Mouse (Mus musculus): ENCODE results near the gene Mttp. TPM values are rescaled to one million over a fixed set of nuclear protein-coding genes. Genes with fewer than 3 reads are reported as not detected.
A peak's percentile ranks its signal among the peaks of the same experiment; 100 is the strongest.

Gene Mttp
- polyA plus RNA-seq, 1 experiment from 2014 or later: 6.3 TPM

DNA sequence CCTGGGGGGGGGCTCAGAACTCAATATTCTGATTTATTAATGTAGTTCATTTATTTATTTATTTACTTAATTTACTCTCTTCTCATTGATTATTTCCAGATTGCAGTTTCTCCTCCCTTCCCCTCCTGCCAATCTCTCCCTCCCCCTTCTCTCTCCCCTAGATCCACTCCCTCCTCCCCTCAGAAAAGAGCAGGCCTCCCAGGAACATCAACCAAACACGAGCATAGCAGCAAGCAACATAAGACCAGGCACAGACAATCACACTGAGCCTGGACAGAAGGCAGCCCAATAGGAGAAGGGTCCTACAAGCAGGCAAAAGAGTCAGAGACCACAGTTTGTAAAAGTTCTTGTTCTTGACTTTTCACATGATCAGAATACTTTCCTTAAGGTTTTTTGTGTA lies 73.8 kb downstream of the Mttp start:
- peaks cover 25% of the 10 kb centered on the region for H3K4me1 ChIP-seq (ENCODE audit: control insufficient read depth, insufficient read depth, low read length)
- no peak overlapping the region for H3K27ac ChIP-seq (replicated peaks; ENCODE audit: low read depth, low read length)
- no peak overlapping the region for H3K4me3 ChIP-seq (ENCODE audit: low read depth, low read length)
- no peaks in the 10 kb centered on the region for H3K9me3 ChIP-seq (ENCODE audit: control insufficient read depth, low read length)
- no peak overlapping the region for H3K9ac ChIP-seq (ENCODE audit: low read depth, low read length)
- 0 out of 2 replicates have a peak overlapping the region, but pooled peaks have one; percentile 15 for H3K4me2 ChIP-seq (ENCODE audit: low read depth, low read length)
- no peaks in the 10 kb centered on the region for H3K36me3 ChIP-seq (ENCODE audit: control insufficient read depth, insufficient read depth, low read length)
- WGBS: 0% methylated on average over 1 of the region's 1 CpGs
- H3K27me3 ChIP-seq (replicated peaks; ENCODE audit: control insufficient read depth, insufficient read depth, low read length): no peaks in the 10 kb centered on the region
- DNase-seq (ENCODE audit: low spot score) (peak; percentile 30), ATAC-seq (ENCODE audit: low read depth) (no peak)

DNA sequence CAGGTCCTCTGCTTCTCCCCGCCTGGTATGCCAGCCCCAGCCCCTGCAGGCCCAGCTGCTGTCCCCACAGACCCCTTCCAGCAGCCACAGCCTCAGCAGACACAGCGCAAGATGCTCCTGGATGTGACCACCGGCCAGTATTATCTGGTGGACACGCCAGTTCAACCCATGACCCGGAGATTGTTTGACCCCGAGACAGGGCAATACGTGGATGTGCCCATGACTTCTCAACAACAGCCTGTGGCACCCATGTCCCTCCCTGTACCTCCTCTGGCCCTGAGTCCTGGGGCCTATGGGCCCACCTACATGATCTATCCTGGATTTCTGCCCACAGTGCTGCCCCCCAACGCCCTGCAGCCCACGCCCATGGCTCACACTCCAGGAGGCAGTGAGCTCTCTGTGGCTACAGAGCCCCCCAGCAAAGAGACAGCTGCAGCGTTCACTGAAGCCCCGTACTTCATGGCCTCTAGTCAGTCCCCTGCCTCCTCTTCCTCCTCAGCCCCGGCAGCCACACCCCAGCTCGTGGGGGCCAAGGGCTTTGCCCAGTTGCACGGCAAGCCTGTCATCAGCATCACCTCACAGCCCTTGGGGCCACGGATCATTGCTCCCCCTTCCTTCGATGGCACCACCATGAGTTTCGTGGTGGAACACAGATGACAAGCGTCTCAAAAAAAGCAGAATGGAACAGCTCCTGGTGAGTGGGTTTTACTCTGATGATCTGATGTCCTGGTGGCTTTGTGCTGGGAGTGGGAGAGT lies 74.8 kb downstream of the Mttp start:
- 72% methylated on average over 16 of the region's 18 CpGs for WGBS
- no peaks in the 10 kb centered on the region for H3K27me3 ChIP-seq (replicated peaks; ENCODE audit: control insufficient read depth, insufficient read depth, low read length)
- H3K36me3 ChIP-seq (ENCODE audit: control insufficient read depth, insufficient read depth, low read length): no peaks in the 10 kb centered on the region
- DNase-seq (ENCODE audit: low spot score) (no peak), ATAC-seq (ENCODE audit: low read depth) (no peak)
- H3K4me2 ChIP-seq (ENCODE audit: low read depth, low read length): peak overlapping the region; percentile 15; the same call in 1 of the 2 replicates
- H3K9ac ChIP-seq (ENCODE audit: low read depth, low read length): peak overlapping the region; percentile 25; the same call in 1 of the 2 replicates
- H3K27ac ChIP-seq (replicated peaks; ENCODE audit: low read depth, low read length): no peak overlapping the region; the same call in 1 of the 2 replicates
- peaks cover 27% of the 10 kb centered on the region for H3K4me1 ChIP-seq (ENCODE audit: control insufficient read depth, insufficient read depth, low read length)
- H3K4me3 ChIP-seq (ENCODE audit: low read depth, low read length): no peak overlapping the region
- H3K9me3 ChIP-seq (ENCODE audit: control insufficient read depth, low read length): no peaks in the 10 kb centered on the region

- Histone ChIP-seq H3K4me2 (ENCODE audit: low read depth, low read length) (no peak overlapping the region), H3K4me1 (ENCODE audit: control insufficient read depth, insufficient read depth, low read length) (peaks cover 43% of the 10 kb centered on the region)
- WGBS: 88% methylated on average over 12 of the region's 12 CpGs
Measured at GRCm38 (mm10) chr3:138068103-138068502, 76.7 kb downstream of the Mttp start.

GRCm38 (mm10) chr3:138067288-138067687 lies 77.5 kb downstream of the Mttp start, which contains the start of gene Gm5105:
Gene Gm5105 (minus strand): TSS chr3:138067388.
- Histone ChIP-seq H3K4me1 (ENCODE audit: control insufficient read depth, insufficient read depth, low read length) (peaks cover 43% of the 10 kb centered on the region), H3K9ac (ENCODE audit: low read depth, low read length) (no peak within 1 kb of the TSS), H3K27me3 (replicated peaks; ENCODE audit: control insufficient read depth, insufficient read depth, low read length) (no peaks in the 10 kb centered on the region), H3K4me2 (ENCODE audit: low read depth, low read length) (peak within 1 kb of the TSS; percentile 12; the same call in 1 of the 2 replicates), H3K4me3 (ENCODE audit: low read depth, low read length) (no peak within 1 kb of the TSS), H3K36me3 (ENCODE audit: control insufficient read depth, insufficient read depth, low read length) (no peaks in the 10 kb centered on the region), H3K27ac (replicated peaks; ENCODE audit: low read depth, low read length) (peak within 1 kb of the TSS; percentile 28; the same call in 1 of the 2 replicates), H3K9me3 (ENCODE audit: control insufficient read depth, low read length) (no peaks in the 10 kb centered on the region)
- ATAC-seq (ENCODE audit: low read depth) (no peak), DNase-seq (ENCODE audit: low spot score) (no peak)
- 91% methylated on average over 12 of the region's 12 CpGs for WGBS

More at GRCm38 (mm10) chr3:138068103-138068502, 76.7 kb downstream of the Mttp start:
- ATAC-seq (ENCODE audit: low read depth) (no peak), DNase-seq (ENCODE audit: low spot score) (no peak)
- no peak overlapping the region for H3K9ac ChIP-seq (ENCODE audit: low read depth, low read length)
- no peak overlapping the region for H3K27ac ChIP-seq (replicated peaks; ENCODE audit: low read depth, low read length)
- no peaks in the 10 kb centered on the region for H3K27me3 ChIP-seq (replicated peaks; ENCODE audit: control insufficient read depth, insufficient read depth, low read length)
- no peak overlapping the region for H3K4me3 ChIP-seq (ENCODE audit: low read depth, low read length)
- H3K9me3 ChIP-seq (ENCODE audit: control insufficient read depth, low read length): no peaks in the 10 kb centered on the region
- H3K36me3 ChIP-seq (ENCODE audit: control insufficient read depth, insufficient read depth, low read length): no peaks in the 10 kb centered on the region

- ATAC-seq (ENCODE audit: low read depth): peak; percentile 36; the same call in 1 of the 2 replicates
- Histone ChIP-seq H3K4me2 (ENCODE audit: low read depth, low read length) (peak overlapping the region; percentile 12; the same call in 1 of the 2 replicates), H3K4me1 (ENCODE audit: control insufficient read depth, insufficient read depth, low read length) (peaks cover 39% of the 10 kb centered on the region), H3K4me3 (ENCODE audit: low read depth, low read length) (no peak overlapping the region), H3K36me3 (ENCODE audit: control insufficient read depth, insufficient read depth, low read length) (no peaks in the 10 kb centered on the region), H3K9me3 (ENCODE audit: control insufficient read depth, low read length) (no peaks in the 10 kb centered on the region), H3K27ac (replicated peaks; ENCODE audit: low read depth, low read length) (peak overlapping the region; percentile 28; the same call in 1 of the 2 replicates), H3K9ac (ENCODE audit: low read depth, low read length) (no peak overlapping the region), H3K27me3 (replicated peaks; ENCODE audit: control insufficient read depth, insufficient read depth, low read length) (no peaks in the 10 kb centered on the region)
- peak; percentile 84 for DNase-seq (ENCODE audit: low spot score)
- 64% methylated on average over 20 of the region's 20 CpGs for WGBS
Measured at GRCm38 (mm10) chr3:138066348-138066856, 78.4 kb downstream of the Mttp start.

DNA sequence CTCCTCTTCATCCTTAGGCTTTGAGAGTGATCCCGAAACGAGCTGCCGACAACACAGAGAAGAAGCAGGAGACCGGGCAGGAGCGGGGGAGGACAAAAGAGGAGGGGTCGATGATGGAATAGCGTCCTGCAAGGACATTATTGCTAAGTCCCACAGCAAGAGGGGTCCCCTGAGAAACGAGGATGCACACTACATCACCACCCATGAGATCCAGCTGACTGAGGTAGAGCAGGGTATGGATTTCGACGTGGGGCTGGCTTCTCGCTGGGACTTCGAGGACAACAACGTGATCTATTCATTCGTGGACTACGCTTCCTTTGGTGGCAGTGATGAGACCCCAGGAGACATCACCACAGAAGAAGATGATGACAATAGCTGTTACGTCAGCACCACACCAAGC lies 78.8 kb downstream of the Mttp start:
- no peak overlapping the region for H3K9ac ChIP-seq (ENCODE audit: low read depth, low read length)
- ATAC-seq (ENCODE audit: low read depth): no peak
- H3K9me3 ChIP-seq (ENCODE audit: control insufficient read depth, low read length): no peaks in the 10 kb centered on the region
- peaks cover 39% of the 10 kb centered on the region for H3K4me1 ChIP-seq (ENCODE audit: control insufficient read depth, insufficient read depth, low read length)
- WGBS: 83% methylated on average over 16 of the region's 16 CpGs
- peak overlapping the region; percentile 12; the same call in 1 of the 2 replicates for H3K4me2 ChIP-seq (ENCODE audit: low read depth, low read length)
- no peaks in the 10 kb centered on the region for H3K36me3 ChIP-seq (ENCODE audit: control insufficient read depth, insufficient read depth, low read length)
- H3K27me3 ChIP-seq (replicated peaks; ENCODE audit: control insufficient read depth, insufficient read depth, low read length): no peaks in the 10 kb centered on the region
- H3K27ac ChIP-seq (replicated peaks; ENCODE audit: low read depth, low read length): no peak overlapping the region
- H3K4me3 ChIP-seq (ENCODE audit: low read depth, low read length): no peak overlapping the region
- no peak for DNase-seq (ENCODE audit: low spot score)

- no peak within 1 kb of the TSS for H3K4me3 ChIP-seq (ENCODE audit: low read depth, low read length)
- H3K36me3 ChIP-seq (ENCODE audit: control insufficient read depth, insufficient read depth, low read length): no peaks in the 10 kb centered on the region
- H3K4me1 ChIP-seq (ENCODE audit: control insufficient read depth, insufficient read depth, low read length): peaks cover 31% of the 10 kb centered on the region
- DNase-seq (ENCODE audit: low spot score): peak; percentile 17
- H3K9ac ChIP-seq (ENCODE audit: low read depth, low read length): 0 out of 2 replicates have a peak within 1 kb of the TSS, but pooled peaks have one; percentile 1
- peak; percentile 24; the same call in 1 of the 2 replicates for ATAC-seq (ENCODE audit: low read depth)
- 64% methylated on average over 33 of the region's 33 CpGs for WGBS
- H3K9me3 ChIP-seq (ENCODE audit: control insufficient read depth, low read length): no peaks in the 10 kb centered on the region
- no peaks in the 10 kb centered on the region for H3K27me3 ChIP-seq (replicated peaks; ENCODE audit: control insufficient read depth, insufficient read depth, low read length)
- peak within 1 kb of the TSS; percentile 72 for H3K27ac ChIP-seq (replicated peaks; ENCODE audit: low read depth, low read length)
- H3K4me2 ChIP-seq (ENCODE audit: low read depth, low read length): peak within 1 kb of the TSS; percentile 18
Measured at GRCm38 (mm10) chr3:138064732-138065645, 79.8 kb downstream of the Mttp start, which contains the start of gene 1110002E22Rik. Gene 1110002E22Rik (plus strand): TSS chr3:138065052.

DNA sequence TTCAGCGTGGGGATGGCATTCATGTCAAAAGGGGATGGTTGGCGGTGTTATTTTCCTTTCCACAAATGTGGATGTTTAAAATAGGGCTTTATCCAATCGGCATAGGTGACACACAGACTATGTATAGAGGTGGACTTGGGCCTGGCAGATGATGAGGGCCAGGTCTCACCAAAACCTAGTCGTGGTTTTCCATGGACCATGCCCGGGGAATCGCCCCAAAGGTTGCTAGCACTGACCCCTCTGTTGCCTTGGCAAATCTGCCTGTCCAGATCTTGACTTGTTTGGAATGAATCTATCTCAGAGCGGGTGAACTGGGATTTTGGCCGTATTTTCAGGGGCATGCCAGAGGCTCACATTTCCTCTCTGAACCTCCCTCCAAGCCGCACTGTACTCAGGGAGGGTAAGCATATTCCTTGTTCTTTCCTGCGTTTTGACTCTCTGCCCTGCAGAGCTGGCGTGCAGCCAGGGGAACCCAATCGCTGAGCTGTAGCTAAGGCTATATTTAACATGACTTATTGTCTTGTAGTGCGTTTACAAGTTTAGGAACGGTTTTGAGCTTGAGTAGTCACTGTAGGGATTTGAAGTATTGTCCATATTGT lies 80.9 kb downstream of the Mttp start:
- no peak overlapping the region for H3K9ac ChIP-seq (ENCODE audit: low read depth, low read length)
- WGBS: 35% methylated on average over 14 of the region's 14 CpGs
- ATAC-seq (ENCODE audit: low read depth): peak; percentile 84

More for the DNA sequence above, 80.9 kb downstream of the Mttp start:
- Histone ChIP-seq H3K27me3 (replicated peaks; ENCODE audit: control insufficient read depth, insufficient read depth, low read length) (no peaks in the 10 kb centered on the region), H3K4me1 (ENCODE audit: control insufficient read depth, insufficient read depth, low read length) (peaks cover 26% of the 10 kb centered on the region), H3K27ac (replicated peaks; ENCODE audit: low read depth, low read length) (peak overlapping the region; percentile 72), H3K4me2 (ENCODE audit: low read depth, low read length) (peak overlapping the region; percentile 18), H3K4me3 (ENCODE audit: low read depth, low read length) (no peak overlapping the region), H3K9me3 (ENCODE audit: control insufficient read depth, low read length) (no peaks in the 10 kb centered on the region), H3K36me3 (ENCODE audit: control insufficient read depth, insufficient read depth, low read length) (no peaks in the 10 kb centered on the region)
- DNase-seq (ENCODE audit: low spot score): peak; percentile 93

All from embryonic facial prominence, embryonic 14.5 days (tissue).